Mouse (Mus musculus): Measurements from ENCODE around the gene Zfp945.
"Not testable (repeated sequence)": the region's sequence is repeated elsewhere in the genome, so short reads cannot be mapped to it uniquely, and the experiment has no call there.

Zfp945 gene

DNA sequence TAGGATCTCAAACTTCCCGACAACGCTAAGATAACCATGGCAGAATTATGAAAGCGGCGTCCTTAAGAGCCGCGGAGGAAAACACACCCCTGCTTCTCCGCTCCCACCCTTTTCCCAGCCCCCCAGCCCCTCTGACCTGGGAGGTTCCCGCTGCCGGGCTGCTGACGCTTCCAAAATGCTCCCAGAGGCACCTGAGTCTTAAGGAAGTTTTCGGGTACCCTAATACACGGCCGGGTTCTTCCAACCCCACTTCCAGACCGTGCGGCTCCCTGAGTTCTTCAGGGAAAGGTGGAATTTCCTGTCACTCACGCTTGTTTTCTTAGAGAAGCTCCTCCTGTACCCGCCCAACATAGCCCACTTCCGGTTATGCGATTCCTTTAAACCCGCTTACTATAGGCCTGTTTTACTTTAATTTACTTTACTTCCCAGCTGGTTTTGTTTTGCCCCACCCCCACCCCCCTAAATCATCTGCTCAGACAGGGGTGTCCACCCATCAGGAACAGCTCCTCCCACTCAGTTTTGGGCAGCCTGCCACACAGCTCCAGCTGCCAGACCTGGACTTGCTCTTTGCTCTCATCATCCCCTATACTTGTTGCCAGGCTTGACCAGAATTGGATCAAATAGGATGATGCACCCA is at the start of gene Zfp945:
Gene Zfp945, minus strand, starts transcription at position 290 of the 637 bp plus-strand sequence.
- peak; percentile 84 for DNase-seq (ENCODE audit: low read depth)

DNA sequence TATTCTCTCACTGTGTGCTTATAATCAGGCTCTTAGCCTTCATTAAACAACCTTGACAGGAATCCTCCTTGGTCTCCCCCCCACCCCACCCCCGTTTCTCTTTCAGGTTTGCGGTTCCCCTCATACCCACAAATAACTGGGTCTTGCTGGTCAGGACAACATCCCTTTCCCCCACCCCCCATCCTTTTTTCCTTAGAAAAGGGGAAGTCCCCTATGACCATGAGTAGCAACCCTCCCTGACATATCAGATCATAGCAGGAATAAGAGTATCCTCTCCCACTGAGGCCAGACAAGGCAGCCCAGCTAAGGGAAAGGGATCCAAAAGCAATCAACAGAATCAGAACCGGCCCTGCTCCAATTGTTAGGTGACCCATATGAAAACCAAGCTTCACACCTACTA is 21.4 kb upstream of the Zfp945 start:
- no peak for DNase-seq (ENCODE audit: low read depth)

DNA sequence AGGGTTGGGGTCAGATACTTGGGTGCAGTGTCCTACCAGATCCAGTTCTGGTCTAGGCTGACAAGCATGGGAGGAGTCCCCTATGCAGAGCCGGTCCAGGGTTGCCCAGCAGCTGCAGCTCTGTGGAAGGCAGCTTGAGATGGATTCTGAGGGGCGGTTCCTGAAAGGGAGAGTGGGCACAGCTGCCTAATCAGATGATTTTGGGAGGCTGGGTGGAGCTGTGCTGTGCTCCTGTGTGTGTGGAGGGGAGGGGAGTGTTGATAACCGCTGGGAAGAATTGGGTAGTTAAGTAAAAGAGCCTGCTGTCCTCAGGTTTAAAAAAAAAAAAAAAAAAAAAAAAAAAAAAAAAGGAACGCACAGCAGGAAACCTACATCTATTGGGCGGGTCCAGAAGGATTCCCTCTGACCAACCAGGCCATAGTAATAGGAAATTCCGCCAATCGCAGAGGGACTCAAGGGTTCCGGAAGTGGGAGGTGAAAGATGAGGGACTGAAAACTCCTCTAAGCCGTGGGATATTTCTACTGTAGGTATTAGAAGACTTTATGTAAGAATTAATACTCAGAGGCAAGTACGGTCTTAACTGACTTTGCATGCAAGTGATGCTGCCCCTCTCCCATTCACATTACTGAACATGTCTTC is 17.2 kb upstream of the Zfp945 start:
- no peak for DNase-seq (ENCODE audit: low read depth)

DNA sequence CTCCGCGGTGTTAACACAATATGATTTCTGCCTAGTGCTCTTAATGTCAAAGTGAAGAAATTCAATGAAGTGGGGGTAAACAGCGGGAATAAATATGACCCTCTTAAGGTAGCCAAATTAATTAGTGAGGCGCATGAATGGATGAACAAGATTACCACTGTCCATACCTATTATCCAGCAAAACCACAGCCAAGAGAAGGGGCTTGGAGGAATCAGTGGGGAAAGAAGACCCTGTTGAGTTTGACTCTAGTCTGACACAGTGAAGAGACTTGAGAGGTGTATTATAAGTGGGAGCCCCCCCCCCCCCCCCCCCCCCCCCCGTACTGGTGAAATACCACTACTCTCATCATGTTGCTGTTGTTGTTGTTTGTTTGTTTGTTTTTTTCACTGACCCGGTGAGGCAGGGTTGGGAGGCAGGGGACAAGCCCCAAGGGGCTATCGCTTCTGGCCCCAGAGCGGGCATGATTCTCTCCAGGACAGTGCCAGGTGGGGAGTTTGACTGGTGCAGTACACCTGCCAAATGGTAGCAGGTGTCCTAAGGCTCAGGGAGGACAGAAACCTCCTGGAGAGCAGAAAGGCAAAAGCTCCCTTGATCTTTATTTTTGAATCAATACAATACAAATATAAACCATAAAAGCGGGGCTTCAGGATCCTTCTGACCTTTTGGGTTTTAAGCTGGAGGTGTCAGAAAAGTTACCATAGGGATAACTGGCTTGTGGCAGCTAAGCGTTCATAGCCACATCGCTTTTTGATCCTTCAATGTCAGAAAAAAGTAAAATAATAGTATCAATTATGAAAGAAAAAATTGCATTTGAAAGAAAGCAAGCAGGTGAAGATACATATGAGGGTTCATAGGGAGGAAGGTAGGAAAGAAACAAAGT is 10.7 kb upstream of the Zfp945 start:
- no peak for DNase-seq (ENCODE audit: low read depth)

DNA sequence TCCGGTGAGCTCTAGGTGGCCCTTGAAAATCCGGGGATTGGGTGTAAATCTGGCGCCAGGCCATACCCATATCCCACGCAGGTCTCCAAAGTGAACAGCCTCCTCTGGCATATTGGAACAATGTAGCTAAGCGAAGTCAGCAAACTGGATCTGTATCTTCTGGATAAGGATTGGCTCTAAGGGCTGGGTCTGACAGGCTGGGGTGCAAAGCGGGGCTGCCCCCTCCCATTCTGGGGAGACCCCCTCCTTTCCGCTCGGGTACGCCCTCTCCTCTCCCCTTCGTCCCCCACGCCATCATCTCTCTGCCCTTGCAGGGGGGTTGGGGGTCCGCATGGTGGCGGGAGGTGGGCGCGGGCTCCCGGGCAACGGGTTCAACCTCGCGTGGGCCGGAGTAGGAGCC is 9.4 kb upstream of the Zfp945 start:
- DNase-seq (ENCODE audit: low read depth), result no peak

- not testable (repeated sequence) for DNase-seq (ENCODE audit: low read depth)
Observed at GRCm38 (mm10) chr17:22875549-22875948, 8.6 kb upstream of the Zfp945 start.

DNA sequence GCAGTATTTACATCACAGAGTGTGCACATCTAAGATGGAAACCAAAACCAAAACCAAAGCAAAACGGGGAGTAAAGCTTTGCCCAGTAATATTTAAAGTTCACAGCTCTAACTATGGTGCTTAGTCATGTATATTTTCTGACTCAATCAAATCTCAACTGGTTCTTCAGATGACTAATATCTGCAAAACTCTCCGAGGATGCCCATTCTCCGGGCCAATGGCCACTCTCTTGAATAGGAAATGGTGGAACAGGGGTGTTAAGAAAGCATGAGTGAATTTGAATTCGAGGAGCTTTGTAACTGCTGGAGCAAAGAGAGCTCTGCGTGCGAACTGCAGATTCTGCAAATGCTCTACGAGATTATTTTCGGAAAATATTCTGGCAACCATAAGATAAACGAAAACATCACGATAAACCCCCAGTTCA is 501 bp downstream of the Zfp945 start:
- peak; percentile 75 for DNase-seq (ENCODE audit: low read depth)

- DNase-seq (ENCODE audit: low read depth), result peak; percentile 74
Observed at GRCm38 (mm10) chr17:22821166-22821565, 45.8 kb downstream of the Zfp945 start.

GRCm38 (mm10) chr17:22818199-22818595 is 48.7 kb downstream of the Zfp945 start:
- no peak for DNase-seq (ENCODE audit: low read depth)

DNA sequence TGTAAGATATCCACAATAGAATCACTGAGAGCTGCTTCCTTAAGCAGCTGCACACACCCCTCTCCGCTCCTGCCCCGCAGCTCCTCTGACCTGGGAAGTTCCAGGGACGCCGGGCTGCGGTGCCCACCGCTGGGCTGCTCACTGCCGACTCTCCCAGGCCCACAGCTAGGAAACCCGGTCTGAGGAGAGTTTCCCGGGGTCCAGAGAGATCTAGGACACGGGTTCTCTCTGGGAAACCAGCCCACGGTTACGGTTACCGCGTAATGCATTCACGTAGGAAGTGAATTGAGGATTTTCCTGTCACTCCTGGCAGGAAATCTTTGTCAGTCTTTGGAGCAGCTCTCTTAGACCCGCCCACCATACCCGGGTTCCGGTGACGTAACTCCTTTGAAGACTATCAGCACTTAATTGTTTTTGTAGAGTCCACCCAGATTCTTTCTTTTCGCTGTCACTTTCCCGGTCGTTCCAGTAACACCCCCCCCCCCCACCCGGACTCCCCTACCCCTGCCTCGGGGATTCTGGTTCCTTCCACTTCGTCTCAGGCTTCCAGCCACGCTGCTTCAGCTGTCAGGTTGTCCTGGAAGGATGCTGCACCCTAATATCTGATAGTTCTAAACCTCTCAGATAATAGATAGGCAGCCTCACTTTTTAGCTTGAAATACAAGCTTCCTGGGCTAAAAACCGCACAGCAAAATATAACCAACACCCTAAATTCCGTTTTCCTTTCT is 49.3 kb downstream of the Zfp945 start:
- peak; percentile 76 for DNase-seq (ENCODE audit: low read depth)

- DNase-seq (ENCODE audit: low read depth), result peak; percentile 71
Observed at GRCm38 (mm10) chr17:22799707-22800106, 67.2 kb downstream of the Zfp945 start.

Measured in 416B (cell line).